8 mouse cellular contexts compared by ENCODE assay signal in the genomic region with DNA sequence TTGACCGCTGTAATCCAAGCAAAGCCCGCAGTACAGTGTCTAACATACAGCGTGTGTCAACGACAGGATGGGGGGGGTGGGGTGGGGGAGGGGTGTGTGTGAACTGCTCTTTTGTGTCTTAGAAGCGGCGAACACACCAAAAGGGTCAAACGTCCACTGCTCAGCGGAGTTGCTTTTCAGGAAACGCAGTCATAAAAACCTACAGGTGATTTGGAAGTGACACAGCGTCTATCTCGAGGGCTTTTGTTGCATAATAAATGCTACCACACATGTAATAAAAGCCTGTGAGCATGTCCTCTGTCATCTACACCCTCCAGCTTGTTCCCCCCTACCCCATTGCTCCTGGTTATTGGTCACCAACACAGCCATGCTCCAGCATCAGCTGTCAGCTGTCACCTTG. TPM values are rescaled to one million over a fixed set of nuclear protein-coding genes. Genes with fewer than 3 reads are reported as not detected.
DNase-seq lines count a peak whose midpoint lies in the region; ATAC-seq lines count a peak whose summit lies in the region.

No protein-coding gene starts in this region.

- no peaks in the 10 kb centered on the region for H3K9me3 ChIP-seq in kidney, embryonic 14.5 days (ENCODE audit: control insufficient read depth, low read length)
- H3K9me3 ChIP-seq in hindbrain, embryonic 16.5 days (ENCODE audit: control insufficient read depth, low read length) = no peaks in the 10 kb centered on the region
- H3K9me3 ChIP-seq in midbrain, embryonic 14.5 days (ENCODE audit: control insufficient read depth, low read length) = no peaks in the 10 kb centered on the region

- H3K9ac ChIP-seq in kidney, embryonic 14.5 days (ENCODE audit: low read depth, low read length) = peak overlapping the region; percentile 7; the same call in 1 of the 2 replicates
- peak overlapping the region; percentile 2; the same call in 1 of the 2 replicates for H3K9ac ChIP-seq in hindbrain, embryonic 16.5 days (ENCODE audit: low read depth, low read length)
- peak overlapping the region; percentile 3; the same call in 1 of the 2 replicates for H3K9ac ChIP-seq in midbrain, embryonic 14.5 days (replicated peaks; ENCODE audit: low read length)

- peak overlapping the region; percentile 48 for H3K4me2 ChIP-seq in kidney, embryonic 14.5 days (replicated peaks; ENCODE audit: low read depth, low read length)
- H3K4me2 ChIP-seq in hindbrain, embryonic 16.5 days (ENCODE audit: low read length) = peak overlapping the region; percentile 60
- H3K4me2 ChIP-seq in midbrain, embryonic 14.5 days (ENCODE audit: low read length) = peak overlapping the region; percentile 44

- no peak for DNase-seq in kidney, adult 9 months
- no peak for DNase-seq in midbrain, embryonic 14.5 days
- no peak for DNase-seq in cerebellum, adult 11-12 months
- DNase-seq in right cerebral cortex, postnatal 36 days (ENCODE audit: low spot score in 2 of 2) = no peak
- no peak for DNase-seq in spleen, postnatal 14 days (ENCODE audit: low spot score in 2 of 2)

- ATAC-seq in kidney, embryonic 14.5 days (ENCODE audit: low FRiP score, low TSS enrichment) = no peak
- ATAC-seq in hindbrain, embryonic 16.5 days = no peak
- ATAC-seq in midbrain, embryonic 14.5 days (ENCODE audit: low FRiP score, low TSS enrichment) = no peak

- no peaks in the 10 kb centered on the region for H3K36me3 ChIP-seq in kidney, embryonic 14.5 days (ENCODE audit: control insufficient read depth, insufficient read depth, low read length)
- no peaks in the 10 kb centered on the region for H3K36me3 ChIP-seq in hindbrain, embryonic 16.5 days (ENCODE audit: control insufficient read depth, insufficient read depth, low read length)
- no peaks in the 10 kb centered on the region for H3K36me3 ChIP-seq in midbrain, embryonic 14.5 days (ENCODE audit: control insufficient read depth, insufficient read depth, low read length)

- no peaks in the 10 kb centered on the region for H3K27me3 ChIP-seq in kidney, embryonic 14.5 days (ENCODE audit: control insufficient read depth, insufficient read depth, low read length)
- no peaks in the 10 kb centered on the region for H3K27me3 ChIP-seq in hindbrain, embryonic 16.5 days (replicated peaks; ENCODE audit: control insufficient read depth, insufficient read depth, low read length)
- no peaks in the 10 kb centered on the region for H3K27me3 ChIP-seq in midbrain, embryonic 14.5 days (ENCODE audit: control insufficient read depth, insufficient read depth, low read length)

- WGBS in kidney, embryonic 14.5 days = 6% methylated on average over 11 of the region's 11 CpGs
- 15% methylated on average over 11 of the region's 11 CpGs for WGBS in hindbrain, embryonic 16.5 days
- 28% methylated on average over 11 of the region's 11 CpGs for WGBS in midbrain, embryonic 14.5 days

- peak overlapping the region; percentile 81 for H3K27ac ChIP-seq in kidney, embryonic 14.5 days (ENCODE audit: low read depth, low read length)
- 0 out of 2 replicates have a peak overlapping the region, but pooled peaks have one; percentile 35 for H3K27ac ChIP-seq in brown adipose tissue, adult 24 weeks (replicated peaks; ENCODE audit: low read depth, low read length)
- H3K27ac ChIP-seq in hindbrain, embryonic 16.5 days (ENCODE audit: low read depth, low read length) = peak overlapping the region; percentile 66
- H3K27ac ChIP-seq in midbrain, embryonic 14.5 days (replicated peaks; ENCODE audit: low read depth, low read length) = peak overlapping the region; percentile 33; the same call in 1 of the 2 replicates

- H3K4me3 ChIP-seq in kidney, embryonic 14.5 days (ENCODE audit: low read length) = peak overlapping the region; percentile 22
- H3K4me3 ChIP-seq in brown adipose tissue, adult 24 weeks (ENCODE audit: insufficient read depth, low read depth, low read length) = peak overlapping the region; percentile 19; the same call in 1 of the 2 replicates
- H3K4me3 ChIP-seq in hindbrain, embryonic 16.5 days (ENCODE audit: low read length) = peak overlapping the region; percentile 25
- 0 out of 2 replicates have a peak overlapping the region, but pooled peaks have one; percentile 12 for H3K4me3 ChIP-seq in midbrain, embryonic 14.5 days (replicated peaks; ENCODE audit: low read depth, low read length)

- peaks cover 6% of the 10 kb centered on the region; the same call in 1 of the 2 replicates for H3K4me1 ChIP-seq in kidney, embryonic 14.5 days (ENCODE audit: control insufficient read depth, insufficient read depth, low read length)
- peaks cover 3% of the 10 kb centered on the region; the same call in 1 of the 2 replicates for H3K4me1 ChIP-seq in brown adipose tissue, adult 24 weeks (ENCODE audit: control insufficient read depth, insufficient read depth, insufficient read length, low read length)
- peaks cover 17% of the 10 kb centered on the region for H3K4me1 ChIP-seq in hindbrain, embryonic 16.5 days (ENCODE audit: control insufficient read depth, insufficient read depth, low read depth, low read length)
- peaks cover 3% of the 10 kb centered on the region; the same call in 1 of the 2 replicates for H3K4me1 ChIP-seq in midbrain, embryonic 14.5 days (ENCODE audit: control insufficient read depth, insufficient read depth, low read length)

RNA-seq across cellular contexts. Expression of gene Tnrc6b, which starts 4.5 kb away (rescaled TPM):
- polyA plus RNA-seq in kidney, embryonic 14.5 days (2014; fragmentation: Nextera tagmentation; extraction: Ambion mirVana) = 21.9 and 23.2 TPM in 2 replicates
- polyA plus RNA-seq in brown adipose tissue, adult 24 weeks (2012; ENCODE audit: insufficient read depth, insufficient read length, missing spikeins) = 9.8 and 17.8 TPM in 2 replicates
- polyA plus RNA-seq in hindbrain, embryonic 16.5 days (2015; fragmentation: Nextera tagmentation; extraction: Ambion mirVana) = 26.8 and 32.9 TPM in 2 replicates
- polyA plus RNA-seq in midbrain, embryonic 14.5 days (2014; fragmentation: Nextera tagmentation; extraction: Ambion mirVana) = 23.4 and 27.3 TPM in 2 replicates

RNA-seq across cellular contexts. Expression of gene Fam83f, which starts 34.9 kb away (rescaled TPM):
- 1.4 and 2.9 TPM in 2 replicates for polyA plus RNA-seq in kidney, embryonic 14.5 days (2014; fragmentation: Nextera tagmentation; extraction: Ambion mirVana)
- polyA plus RNA-seq in brown adipose tissue, adult 24 weeks (2012; ENCODE audit: insufficient read depth, insufficient read length, missing spikeins) = not detected in 2 replicates
- polyA plus RNA-seq in hindbrain, embryonic 16.5 days (2015; fragmentation: Nextera tagmentation; extraction: Ambion mirVana) = 0.16 and 0.39 TPM in 2 replicates
- 0.26 and 0.30 TPM in 2 replicates for polyA plus RNA-seq in midbrain, embryonic 14.5 days (2014; fragmentation: Nextera tagmentation; extraction: Ambion mirVana)
